Mouse (Mus musculus) kidney, adult 9 months (tissue): ENCODE results near the gene Atg2b.
A peak's percentile ranks its signal among the peaks of the same experiment; 100 is the strongest.

ENCODE experiments used
- DNase-seq: peaks from one replicate; pipeline ENCODE4 v3.0.0; 2022

The Atg2b gene

DNA sequence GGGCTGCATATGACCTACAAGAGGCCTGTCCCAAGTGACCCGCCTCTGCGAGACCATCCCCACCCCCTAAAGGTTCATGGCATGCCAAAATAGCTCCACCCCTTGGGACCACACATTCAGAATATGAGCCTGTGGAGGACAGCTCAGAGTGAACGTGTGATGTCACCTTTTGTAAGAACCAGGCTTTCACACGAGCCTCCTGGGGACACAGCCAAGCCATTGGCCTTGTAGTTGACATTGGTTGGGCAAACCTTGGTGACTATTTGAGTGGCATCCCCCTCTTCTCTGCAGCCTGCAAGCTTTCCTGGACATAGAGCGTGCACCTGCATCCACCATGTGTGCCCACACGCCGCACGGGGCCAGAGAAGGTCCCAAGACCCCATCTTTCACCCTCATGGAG, 97.5 kb downstream of the Atg2b start:
- DNase-seq, result no peak

DNA sequence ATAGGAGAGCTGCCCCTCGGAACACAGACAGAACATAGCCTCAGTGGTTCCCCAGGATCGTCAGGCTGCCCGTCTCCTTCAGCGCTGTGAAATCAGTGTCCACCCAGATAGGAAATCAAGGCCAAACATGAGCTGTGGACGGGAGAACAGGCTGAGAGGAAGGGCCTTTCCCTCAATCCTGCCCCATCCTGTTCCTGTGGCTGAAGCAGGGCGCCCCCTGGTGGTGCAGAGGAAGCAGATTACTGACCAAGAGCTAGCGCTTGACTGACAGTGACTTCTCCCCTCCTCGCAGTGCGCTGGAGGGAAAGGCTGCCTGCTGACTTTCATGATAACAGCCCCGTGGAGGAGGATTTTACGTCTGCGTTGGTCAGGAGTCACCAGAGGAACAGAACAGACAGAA, 100.2 kb downstream of the Atg2b start:
- DNase-seq, result peak; percentile 66

DNA sequence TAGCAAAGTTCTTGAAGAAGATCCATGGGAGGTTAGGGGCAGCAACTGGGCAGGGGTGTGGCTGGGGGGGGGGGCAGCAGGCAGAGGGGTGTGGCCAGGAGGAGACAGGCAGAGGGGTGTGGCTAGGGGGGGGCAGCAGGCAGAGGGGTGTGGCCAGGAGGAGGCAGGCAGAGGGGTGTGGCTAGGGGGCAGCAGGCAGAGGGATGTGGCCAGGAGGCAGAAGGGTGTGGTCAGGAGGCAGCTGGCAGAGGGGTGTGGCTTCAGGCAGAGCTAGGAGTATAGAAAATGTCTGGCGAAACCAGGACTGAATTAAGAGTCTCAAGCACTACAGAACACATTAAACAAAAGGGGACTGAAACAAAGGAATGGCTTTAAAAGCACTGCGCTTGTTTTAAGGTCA, 101.5 kb downstream of the Atg2b start:
- no peak for DNase-seq

DNA sequence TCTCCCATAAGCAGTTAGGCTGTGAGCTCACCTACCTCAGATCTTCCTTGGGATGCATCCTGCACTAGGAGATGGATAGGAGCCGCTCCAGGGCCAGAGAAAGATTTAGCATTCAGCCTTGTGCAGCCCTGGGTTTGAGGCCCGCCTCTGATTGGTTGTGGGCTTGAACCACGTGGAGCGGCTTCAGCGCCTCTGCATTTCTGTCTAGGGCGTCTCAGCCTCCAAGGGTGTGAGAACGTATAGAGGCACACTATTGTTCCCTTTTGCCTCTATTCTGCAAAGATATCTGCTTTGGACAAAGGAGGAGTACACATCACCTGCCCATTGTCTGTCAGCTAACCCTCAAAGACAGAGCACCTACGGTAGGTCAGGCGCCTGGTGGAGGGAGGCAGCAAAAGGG, 102.5 kb downstream of the Atg2b start:
- DNase-seq, result no peak

GRCm38 (mm10) chr12:105580490-105580889, 104.5 kb downstream of the Atg2b start:
- DNase-seq, result no peak

GRCm38 (mm10) chr12:105574356-105574755, 110.7 kb downstream of the Atg2b start:
- no peak for DNase-seq

DNA sequence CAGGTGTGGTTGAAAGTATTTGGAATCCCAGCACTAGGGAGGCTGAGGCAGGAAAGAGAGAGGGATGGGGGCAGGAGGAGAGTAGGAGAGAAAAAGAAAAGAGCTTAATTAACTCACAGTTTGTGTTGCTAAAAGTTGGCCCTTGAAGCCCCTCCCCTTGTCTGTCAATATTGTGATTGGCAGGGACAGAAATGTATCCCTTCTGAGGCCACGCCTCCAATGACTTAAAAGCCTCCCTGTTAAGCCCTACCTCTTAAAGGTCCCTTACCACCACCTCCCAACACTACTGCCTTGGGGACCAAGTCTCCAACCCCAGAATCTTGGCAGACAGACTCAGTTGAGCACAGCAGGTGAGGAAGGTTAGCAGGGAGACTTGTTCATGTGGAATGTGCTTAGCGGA, 112.4 kb downstream of the Atg2b start:
- no peak for DNase-seq

DNA sequence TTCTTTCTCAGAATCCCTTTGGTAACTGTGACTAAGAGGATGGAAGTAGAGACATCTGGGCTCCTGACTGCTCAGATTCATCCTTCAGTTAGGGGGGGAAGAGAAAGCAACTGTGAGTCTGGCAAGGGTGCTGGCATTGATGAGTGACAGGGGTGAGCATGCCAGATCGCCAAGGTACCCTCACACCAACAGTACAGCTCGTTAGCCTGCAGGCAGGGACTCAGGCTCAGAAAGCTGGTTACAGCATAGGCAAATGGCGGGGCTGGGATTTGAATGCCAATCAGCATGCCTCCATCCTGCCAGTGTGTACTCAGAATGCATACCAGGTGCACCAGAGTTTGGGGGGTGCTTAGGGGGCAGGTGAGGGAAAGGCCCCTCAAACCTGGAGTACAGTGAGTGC, 113.1 kb downstream of the Atg2b start:
- no peak for DNase-seq
